Mouse (Mus musculus): ENCODE results near the gene B3galt1.

DNA sequence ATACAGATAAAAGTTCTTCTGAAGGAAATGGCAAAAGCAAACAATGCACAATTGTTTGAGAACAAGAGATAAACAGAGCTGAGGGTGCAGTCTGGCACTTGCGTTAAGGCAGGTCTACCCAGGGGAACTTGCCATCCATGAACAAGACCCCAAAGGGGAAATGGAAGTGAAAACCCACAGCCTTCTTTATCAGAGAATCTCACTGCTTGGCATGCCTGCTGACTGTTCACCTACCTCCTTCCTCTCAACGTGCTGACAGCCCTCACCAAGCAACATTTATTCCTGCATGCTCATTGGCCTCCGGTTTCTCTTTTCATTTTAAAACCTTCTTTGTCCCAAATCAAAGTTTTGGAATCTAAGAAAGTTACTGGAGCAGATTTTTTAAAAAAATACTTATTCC is 62.0 kb downstream of the B3galt1 start:
- TF ChIP-seq CTCF (IDR thresholded peaks at IDR 0.05): no peak
- no peak for TF ChIP-seq POLR2A (IDR thresholded peaks at IDR 0.05; ENCODE audit: insufficient read depth, low read depth, low read length)
- TF ChIP-seq EP300 (IDR thresholded peaks at IDR 0.05; ENCODE audit: insufficient read depth, low read depth, low read length): no peak

Data from heart, adult 2 months (tissue).